Mouse (Mus musculus) frontal cortex, postnatal 25 days (tissue): Measurements from ENCODE around the gene Srp72.

Experiments
- DNase-seq, 2 experiments: peaks; one replicate each; pipeline ENCODE4 v3.0.0; 2022; ENCODE audit warnings: low spot score in 2 of 2

Srp72 gene

GRCm38 (mm10) chr5:77044362-77044761, 69.9 kb downstream of the Srp72 start:
- no peak for DNase-seq
